Mouse (Mus musculus) hindbrain, postnatal 0 days (tissue): Measurements from ENCODE around the gene Fam228b. TPM values are rescaled to one million over a fixed set of nuclear protein-coding genes. Genes with fewer than 3 reads are reported as not detected.
A peak's percentile ranks its signal among the peaks of the same experiment; 100 is the strongest.
"Not testable (repeated sequence)": the region's sequence is repeated elsewhere in the genome, so short reads cannot be mapped to it uniquely, and the experiment has no call there.

Experiments
- ATAC-seq: fragments of 200-750 bp; cut with Nextera tagmentation; 2 replicates; pipeline ENCODE4 v1.8.0; 2017; ENCODE audit warnings: mild to moderate bottlenecking, moderate TSS enrichment, moderate library complexity
- DNase-seq: peaks from one replicate; pipeline ENCODE4 v3.0.0-alpha.2; 2015; ENCODE audit warnings: low spot score
- H3K27ac ChIP-seq: fragments of 300-500 bp; sonication (generic); 2 replicates; pipeline ENCODE4 v1.5.1; 2014; ENCODE audit warnings: mild to moderate bottlenecking
- H3K27me3 ChIP-seq: fragments of 300-500 bp; sonication (generic); 2 replicates; pipeline ENCODE4 v1.6.1; 2014; ENCODE audit warnings: low read length, mixed read lengths; ENCODE audit not compliant: insufficient read depth
- H3K36me3 ChIP-seq: fragments of 300-500 bp; sonication (generic); 2 replicates; pipeline ENCODE4 v1.6.1; 2014; ENCODE audit warnings: low read length, mixed read lengths; ENCODE audit not compliant: insufficient read depth
- H3K4me1 ChIP-seq: fragments of 300-500 bp; sonication (generic); 2 replicates; pipeline ENCODE4 v1.6.1; 2014; ENCODE audit warnings: antibody characterized with exemption, low read length, mixed read lengths; ENCODE audit not compliant: insufficient read depth
- H3K4me2 ChIP-seq: fragments of 300-500 bp; sonication (generic); 2 replicates; pipeline ENCODE4 v1.6.1; 2014; ENCODE audit warnings: low read depth, mild to moderate bottlenecking, low read length, moderate library complexity, mixed read lengths
- H3K4me3 ChIP-seq: fragments of 300-500 bp; sonication (generic); 2 replicates; pipeline ENCODE4 v1.5.1; 2014; ENCODE audit warnings: low read length
- H3K9ac ChIP-seq: fragments of 300-500 bp; sonication (generic); replicated peaks from 2 replicates; pipeline ENCODE4 v1.6.1; 2014; ENCODE audit warnings: mild to moderate bottlenecking, low read length, moderate library complexity, mixed read lengths
- H3K9me3 ChIP-seq: fragments of 300-500 bp; sonication (generic); 2 replicates; pipeline ENCODE4 v1.6.1; 2016; ENCODE audit warnings: low read length, mixed read lengths
- CTCF ChIP-seq: IDR thresholded peaks from 2 replicates; pipeline ENCODE4 v1.5.1; 2016; ENCODE audit warnings: antibody characterized with exemption, control low read depth, low read depth
- WGBS: fragments of 180-500 bp; shearing (Covaris S2); extraction: QIAGEN DNeasy Blood & Tissue Kit; methylation state at CpG from one replicate; pipeline ENCODE4 v1.1.7; 2014; 5-methylcytosine and 5-hydroxymethylcytosine counted together
- polyA plus RNA-seq: library from polyadenylated mRNA; unstranded; fragments of >200 nt; fragmentation: Nextera tagmentation; extraction: Ambion mirVana; gene quantifications from 2 replicates; pipeline ENCODE4 v1.2.1, GENCODE M21; 2015
- total RNA-seq: library from RNA; depleted of rRNA; stranded (reverse); fragments of >200 nt; gene quantifications from 2 replicates; pipeline ENCODE4 v1.2.3, GENCODE M21; 2014

Gene Fam228b
- total and polyA plus RNA-seq, 2 experiments from 2014 or later: 4.2 to 8.1 TPM

GRCm38 (mm10) chr12:4793718-4794117, 24.7 kb upstream of the Fam228b start:
- peak; percentile 42 for DNase-seq
- no peaks in the 10 kb centered on the region for H3K27me3 ChIP-seq
- 53% methylated on average over 1 of the region's 1 CpGs for WGBS

GRCm38 (mm10) chr12:4788128-4788527, 19.1 kb upstream of the Fam228b start:
- H3K27me3 ChIP-seq, H3K4me1 ChIP-seq, H3K4me3 ChIP-seq, H3K9me3 ChIP-seq, H3K36me3 ChIP-seq, H3K9ac ChIP-seq, H3K4me2 ChIP-seq, DNase-seq, ATAC-seq, H3K27ac ChIP-seq: not testable (repeated sequence)
- 96% methylated on average over 25 of the region's 25 CpGs for WGBS

More at GRCm38 (mm10) chr12:4793718-4794117, 24.7 kb upstream of the Fam228b start:
- H3K4me1 ChIP-seq: no peaks in the 10 kb centered on the region
- H3K9ac ChIP-seq: no peak overlapping the region
- no peaks in the 10 kb centered on the region for H3K36me3 ChIP-seq
- H3K4me2 ChIP-seq: no peak overlapping the region
- TF ChIP-seq CTCF: peak; percentile 63
- H3K27ac ChIP-seq: no peak overlapping the region
- H3K4me3 ChIP-seq: no peak overlapping the region
- 0 out of 2 replicates have a peak, but pooled peaks have one; percentile 32 for ATAC-seq
- H3K9me3 ChIP-seq: no peaks in the 10 kb centered on the region

- no peaks in the 10 kb centered on the region for H3K27me3 ChIP-seq
- H3K4me1 ChIP-seq: no peaks in the 10 kb centered on the region
- H3K9me3 ChIP-seq: no peaks in the 10 kb centered on the region
- DNase-seq (no peak), ATAC-seq (no peak)
- TF ChIP-seq CTCF: no peak
- no peak overlapping the region for H3K4me3 ChIP-seq
- H3K36me3 ChIP-seq: no peaks in the 10 kb centered on the region
- no peak overlapping the region for H3K27ac ChIP-seq
- no peak overlapping the region for H3K9ac ChIP-seq
- 73% methylated on average over 2 of the region's 2 CpGs for whole genome bisulfite sequencing
- H3K4me2 ChIP-seq: no peak overlapping the region
Measured at GRCm38 (mm10) chr12:4784466-4784865, 15.4 kb upstream of the Fam228b start.

- Histone ChIP-seq H3K4me2 (no peak overlapping the region), H3K27ac (no peak overlapping the region), H3K9me3 (no peaks in the 10 kb centered on the region), H3K9ac (no peak overlapping the region), H3K36me3 (no peaks in the 10 kb centered on the region), H3K4me3 (no peak overlapping the region), H3K27me3 (no peaks in the 10 kb centered on the region), H3K4me1 (no peaks in the 10 kb centered on the region)
- WGBS: 49% methylated on average over 5 of the region's 5 CpGs
- no peak for DNase-seq
- no peak for TF ChIP-seq CTCF
- no peak for ATAC-seq
Measured at GRCm38 (mm10) chr12:4783598-4783997, 14.5 kb upstream of the Fam228b start.

- H3K36me3 ChIP-seq, H3K4me2 ChIP-seq, H3K9ac ChIP-seq, DNase-seq, H3K4me3 ChIP-seq, H3K27ac ChIP-seq, H3K9me3 ChIP-seq, H3K27me3 ChIP-seq, H3K4me1 ChIP-seq: not testable (repeated sequence)
- WGBS: 67% methylated on average over 9 of the region's 9 CpGs
- 0 out of 2 replicates have a peak, but pooled peaks have one; percentile 2 for ATAC-seq
Measured at GRCm38 (mm10) chr12:4781725-4782404, 12.8 kb upstream of the Fam228b start.

GRCm38 (mm10) chr12:4781270-4781669, 12.2 kb upstream of the Fam228b start:
- no peaks in the 10 kb centered on the region for H3K4me1 ChIP-seq
- no peak overlapping the region for H3K9ac ChIP-seq
- ATAC-seq (no peak), DNase-seq (no peak)
- no peak for TF ChIP-seq CTCF
- H3K27ac ChIP-seq: no peak overlapping the region
- H3K4me3 ChIP-seq: no peak overlapping the region
- no peaks in the 10 kb centered on the region for H3K9me3 ChIP-seq
- no peaks in the 10 kb centered on the region for H3K27me3 ChIP-seq
- H3K36me3 ChIP-seq: no peaks in the 10 kb centered on the region; the same call in 1 of the 2 replicates
- no peak overlapping the region for H3K4me2 ChIP-seq
- 81% methylated on average over 1 of the region's 1 CpGs for WGBS

GRCm38 (mm10) chr12:4780245-4780644, 11.2 kb upstream of the Fam228b start:
- no peak overlapping the region for H3K27ac ChIP-seq
- TF ChIP-seq CTCF: no peak
- WGBS: 63% methylated on average over 2 of the region's 2 CpGs
- no peak overlapping the region for H3K9ac ChIP-seq
- no peaks in the 10 kb centered on the region for H3K9me3 ChIP-seq
- DNase-seq (no peak), ATAC-seq (no peak)
- H3K4me2 ChIP-seq: no peak overlapping the region
- no peak overlapping the region for H3K4me3 ChIP-seq
- H3K36me3 ChIP-seq: no peaks in the 10 kb centered on the region; the same call in 1 of the 2 replicates
- no peaks in the 10 kb centered on the region for H3K27me3 ChIP-seq
- no peaks in the 10 kb centered on the region for H3K4me1 ChIP-seq
